Mouse (Mus musculus): ENCODE data around the gene Rragc. TPM values are rescaled to one million over a fixed set of nuclear protein-coding genes. Genes with fewer than 3 reads are reported as not detected.

Gene Rragc
- 100 to 1,000 TPM in 11 of 26 experiments, 10 to 100 TPM in 15; 48.3 to 192 (median 88.2) TPM for total RNA-seq (2018; cell fraction: chromatin; rRNA removed)
- 100 to 1,000 TPM; 138 to 339 (median 211) TPM for total RNA-seq (2018; cell fraction: cytosol; rRNA removed)
- 100 to 1,000 TPM; 124 to 256 (median 151) TPM for total RNA-seq (2018; cell fraction: nucleus; rRNA removed)
- 211 to 323 TPM (median 310 TPM) in 3 replicates for polyA plus RNA-seq (2018)

GRCm38 (mm10) chr4:123916748-123917547 lies at the start of gene Rragc:
Gene Rragc (plus strand): TSS chr4:123917446.
- H3K27ac ChIP-seq: peak within 1 kb of the TSS; percentile 94
- peaks cover 25% of the 10 kb centered on the region for H3K36me3 ChIP-seq (ENCODE audit: inconsistent target)
- under 1% methylated on average over 36 of the region's 49 CpGs for WGBS (ENCODE audit: missing documents)
- H3K79me2 ChIP-seq (ENCODE audit: inconsistent target): peaks cover 85% of the 10 kb centered on the region
- H3K4me3 ChIP-seq (ENCODE audit: inconsistent target): peak within 1 kb of the TSS; percentile 93

GRCm38 (mm10) chr4:123893726-123894125 lies 23.5 kb upstream of the Rragc start:
- Histone ChIP-seq H3K27ac (no peak overlapping the region), H3K4me3 (ENCODE audit: inconsistent target) (no peak overlapping the region), H3K36me3 (ENCODE audit: inconsistent target) (no peaks in the 10 kb centered on the region), H3K79me2 (ENCODE audit: inconsistent target) (no peaks in the 10 kb centered on the region)
- WGBS (ENCODE audit: missing documents): 86% methylated on average over 4 of the region's 5 CpGs

- no peak overlapping the region for H3K4me3 ChIP-seq (ENCODE audit: inconsistent target)
- no peaks in the 10 kb centered on the region for H3K36me3 ChIP-seq (ENCODE audit: inconsistent target)
- WGBS (ENCODE audit: missing documents): 91% methylated on average over 4 of the region's 4 CpGs
- H3K27ac ChIP-seq: no peak overlapping the region
- no peaks in the 10 kb centered on the region for H3K79me2 ChIP-seq (ENCODE audit: inconsistent target)
These were observed 23.0 kb upstream of the Rragc start for GRCm38 (mm10) chr4:123894295-123894694.

- H3K36me3 ChIP-seq (ENCODE audit: inconsistent target): no peaks in the 10 kb centered on the region
- WGBS (ENCODE audit: missing documents): 21% methylated on average over 5 of the region's 5 CpGs
- peaks cover 7% of the 10 kb centered on the region; the same call in 1 of the 2 replicates for H3K79me2 ChIP-seq (ENCODE audit: inconsistent target)
- no peak overlapping the region for H3K4me3 ChIP-seq (ENCODE audit: inconsistent target)
- no peak overlapping the region for H3K27ac ChIP-seq
These were observed 18.6 kb upstream of the Rragc start for GRCm38 (mm10) chr4:123898696-123899095.

- 79% methylated on average over 3 of the region's 3 CpGs for whole genome bisulfite sequencing (ENCODE audit: missing documents)
These were observed 13.8 kb upstream of the Rragc start for GRCm38 (mm10) chr4:123903432-123903831.

GRCm38 (mm10) chr4:123904333-123905125 lies 12.7 kb upstream of the Rragc start, which contains the start of gene Mycbp:
Gene Mycbp (plus strand): TSS chr4:123904832.
- Histone ChIP-seq H3K36me3 (ENCODE audit: inconsistent target) (peaks cover 7% of the 10 kb centered on the region), H3K79me2 (ENCODE audit: inconsistent target) (peaks cover 57% of the 10 kb centered on the region), H3K27ac (peak within 1 kb of the TSS; percentile 36), H3K4me3 (ENCODE audit: inconsistent target) (peak within 1 kb of the TSS; percentile 60)
- WGBS (ENCODE audit: missing documents): under 1% methylated on average over 40 of the region's 49 CpGs

More at GRCm38 (mm10) chr4:123903432-123903831, 13.8 kb upstream of the Rragc start:
- Histone ChIP-seq H3K27ac (no peak overlapping the region), H3K79me2 (ENCODE audit: inconsistent target) (peaks cover 46% of the 10 kb centered on the region), H3K4me3 (ENCODE audit: inconsistent target) (no peak overlapping the region), H3K36me3 (ENCODE audit: inconsistent target) (no peaks in the 10 kb centered on the region; the same call in none of the 2 replicates)

GRCm38 (mm10) chr4:123905126-123905668 lies 12.0 kb upstream of the Rragc start:
- Histone ChIP-seq H3K27ac (no peak overlapping the region), H3K79me2 (ENCODE audit: inconsistent target) (peaks cover 64% of the 10 kb centered on the region), H3K36me3 (ENCODE audit: inconsistent target) (peaks cover 12% of the 10 kb centered on the region), H3K4me3 (ENCODE audit: inconsistent target) (peak overlapping the region; percentile 34)
- WGBS (ENCODE audit: missing documents): 0% methylated on average over 50 of the region's 53 CpGs

- Histone ChIP-seq H3K36me3 (ENCODE audit: inconsistent target) (peaks cover 40% of the 10 kb centered on the region), H3K79me2 (ENCODE audit: inconsistent target) (peaks cover 100% of the 10 kb centered on the region), H3K4me3 (ENCODE audit: inconsistent target) (no peak overlapping the region), H3K27ac (no peak overlapping the region)
- 93% methylated on average over 4 of the region's 4 CpGs for WGBS (ENCODE audit: missing documents)
These were observed 5.7 kb upstream of the Rragc start for GRCm38 (mm10) chr4:123911503-123911902.

- WGBS (ENCODE audit: missing documents): 95% methylated on average over 2 of the region's 2 CpGs
- H3K27ac ChIP-seq: no peak overlapping the region
- peaks cover 40% of the 10 kb centered on the region for H3K36me3 ChIP-seq (ENCODE audit: inconsistent target)
- peaks cover 96% of the 10 kb centered on the region for H3K79me2 ChIP-seq (ENCODE audit: inconsistent target)
- H3K4me3 ChIP-seq (ENCODE audit: inconsistent target): no peak overlapping the region
These were observed 4.8 kb upstream of the Rragc start for GRCm38 (mm10) chr4:123912431-123912830.

- Histone ChIP-seq H3K4me3 (ENCODE audit: inconsistent target) (peak within 1 kb of the TSS; percentile 93), H3K36me3 (ENCODE audit: inconsistent target) (peaks cover 25% of the 10 kb centered on the region), H3K79me2 (ENCODE audit: inconsistent target) (peaks cover 85% of the 10 kb centered on the region), H3K27ac (peak within 1 kb of the TSS; percentile 94)
- 2% methylated on average over 46 of the region's 63 CpGs for WGBS (ENCODE audit: missing documents)
These were observed 398 bp downstream of the Rragc start, which contains the start of gene 4930535I16Rik for GRCm38 (mm10) chr4:123917548-123918140. Gene 4930535I16Rik (minus strand): TSS chr4:123918022.

GRCm38 (mm10) chr4:123918851-123919250 lies 1.6 kb downstream of the Rragc start:
- Histone ChIP-seq H3K36me3 (ENCODE audit: inconsistent target) (peaks cover 25% of the 10 kb centered on the region), H3K79me2 (ENCODE audit: inconsistent target) (peaks cover 85% of the 10 kb centered on the region), H3K27ac (peak overlapping the region; percentile 86), H3K4me3 (ENCODE audit: inconsistent target) (peak overlapping the region; percentile 66)
- WGBS (ENCODE audit: missing documents): 74% methylated on average over 2 of the region's 2 CpGs

- Histone ChIP-seq H3K36me3 (ENCODE audit: inconsistent target) (peaks cover 43% of the 10 kb centered on the region), H3K27ac (peak overlapping the region; percentile 86), H3K4me3 (ENCODE audit: inconsistent target) (no peak overlapping the region), H3K79me2 (ENCODE audit: inconsistent target) (peaks cover 85% of the 10 kb centered on the region)
- WGBS (ENCODE audit: missing documents): 42% methylated on average over 4 of the region's 4 CpGs
These were observed 3.9 kb downstream of the Rragc start for GRCm38 (mm10) chr4:123921055-123921565.

- H3K36me3 ChIP-seq (ENCODE audit: inconsistent target): peaks cover 74% of the 10 kb centered on the region
- H3K79me2 ChIP-seq (ENCODE audit: inconsistent target): peaks cover 93% of the 10 kb centered on the region
- peak overlapping the region; percentile 92 for H3K27ac ChIP-seq
- no peak overlapping the region for H3K4me3 ChIP-seq (ENCODE audit: inconsistent target)
These were observed 10.7 kb downstream of the Rragc start for GRCm38 (mm10) chr4:123927961-123928360.

- WGBS (ENCODE audit: missing documents): 100% methylated on average over 4 of the region's 4 CpGs
- peak overlapping the region; percentile 92; the same call in 1 of the 2 replicates for H3K27ac ChIP-seq
- H3K4me3 ChIP-seq (ENCODE audit: inconsistent target): no peak overlapping the region
- peaks cover 89% of the 10 kb centered on the region for H3K79me2 ChIP-seq (ENCODE audit: inconsistent target)
- H3K36me3 ChIP-seq (ENCODE audit: inconsistent target): peaks cover 74% of the 10 kb centered on the region
These were observed 12.7 kb downstream of the Rragc start for GRCm38 (mm10) chr4:123929994-123930393.
